Mouse (Mus musculus) lung, embryonic 14.5 days (tissue): ENCODE measurements around the gene Lgals3bp. TPM values are rescaled to one million over a fixed set of nuclear protein-coding genes. Genes with fewer than 3 reads are reported as not detected.
A peak's percentile ranks its signal among the peaks of the same experiment; 100 is the strongest.

Experiments
- ATAC-seq: fragments of 200-750 bp; cut with Nextera tagmentation; 2 replicates; pipeline ENCODE4 v1.8.0; 2017; ENCODE audit warnings: mild to moderate bottlenecking, moderate TSS enrichment, moderate library complexity; ENCODE audit not compliant: insufficient read depth
- DNase-seq: peaks from one replicate; pipeline ENCODE4 v3.0.0-alpha.2; 2015
- H3K27ac ChIP-seq: fragments of 300-500 bp; sonication (generic); 2 replicates; pipeline ENCODE4 v1.5.1; 2014; ENCODE audit warnings: low read depth, mild to moderate bottlenecking, moderate library complexity
- H3K27me3 ChIP-seq: fragments of 300-500 bp; sonication (generic); 2 replicates; pipeline ENCODE4 v1.6.1; 2014; ENCODE audit warnings: low read length, control low read depth; ENCODE audit not compliant: insufficient read depth
- H3K36me3 ChIP-seq: fragments of 300-500 bp; sonication (generic); 2 replicates; pipeline ENCODE4 v1.6.1; 2014; ENCODE audit warnings: control low read depth; ENCODE audit not compliant: insufficient read depth
- H3K4me1 ChIP-seq: fragments of 300-500 bp; sonication (generic); 2 replicates; pipeline ENCODE4 v1.6.1; 2014; ENCODE audit warnings: antibody characterized with exemption, control low read depth; ENCODE audit not compliant: insufficient read depth
- H3K4me2 ChIP-seq: fragments of 300-500 bp; sonication (generic); 2 replicates; pipeline ENCODE4 v1.6.1; 2014; ENCODE audit warnings: mild to moderate bottlenecking
- H3K4me3 ChIP-seq: fragments of 300-500 bp; sonication (generic); 2 replicates; pipeline ENCODE4 v1.5.1; 2014; ENCODE audit warnings: low read depth, low read length
- H3K9ac ChIP-seq: fragments of 300-500 bp; sonication (generic); 2 replicates; pipeline ENCODE4 v1.6.1; 2014
- H3K9me3 ChIP-seq: fragments of 300-500 bp; sonication (generic); 2 replicates; pipeline ENCODE4 v1.6.1; 2016; ENCODE audit warnings: low read depth, low read length, control low read depth
- CTCF ChIP-seq: IDR thresholded peaks from 2 replicates; pipeline ENCODE4 v1.5.1; 2016; ENCODE audit warnings: antibody characterized with exemption, low read depth
- WGBS: fragments of 180-500 bp; shearing (Covaris S2); extraction: QIAGEN DNeasy Blood & Tissue Kit; methylation state at CpG from one replicate; pipeline ENCODE4 v1.1.7; 2014; 5-methylcytosine and 5-hydroxymethylcytosine counted together
- polyA plus RNA-seq: library from polyadenylated mRNA; unstranded; fragments of >200 nt; fragmentation: Nextera tagmentation; extraction: Ambion mirVana; gene quantifications from 2 replicates; pipeline ENCODE4 v1.2.1, GENCODE M21; 2014

Gene Lgals3bp
- polyA plus RNA-seq, 1 experiment from 2014 or later: 2.9 TPM

DNA sequence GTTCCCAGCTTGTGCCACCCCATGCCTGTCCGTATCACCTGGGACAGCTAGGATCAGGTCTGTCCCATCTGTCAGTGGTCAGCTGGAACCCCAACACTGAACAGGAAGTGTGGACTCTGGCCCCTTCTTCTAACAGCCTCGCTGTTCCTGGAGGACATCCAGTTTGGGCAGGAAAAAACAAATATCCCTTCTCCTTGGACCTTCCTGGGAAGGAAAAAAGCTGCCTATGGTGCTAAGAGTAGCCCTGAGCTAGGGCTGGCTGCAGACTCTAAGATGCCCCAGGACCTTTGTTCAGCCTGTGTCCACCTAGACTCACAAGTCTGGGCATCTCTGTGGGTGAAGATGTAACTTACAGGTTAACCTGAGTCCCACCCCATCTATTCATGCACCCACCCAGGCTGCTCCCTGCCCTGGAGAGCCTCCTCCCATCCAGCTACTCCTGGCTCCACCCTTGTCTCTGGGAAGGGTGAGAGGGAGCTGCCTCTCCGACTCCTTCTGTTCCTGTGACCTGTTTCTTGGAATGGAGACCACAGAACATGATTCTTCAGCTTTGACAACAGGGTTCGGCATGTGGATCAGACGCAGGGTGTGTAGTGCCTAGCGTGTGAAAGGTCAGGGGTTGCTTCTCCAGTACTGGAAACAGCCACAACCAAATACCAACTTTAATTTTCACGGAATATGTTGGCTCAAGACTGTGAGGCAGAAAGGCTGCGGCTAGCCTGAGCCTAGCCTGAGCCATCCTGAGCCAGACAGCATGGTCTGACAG is 27.2 kb upstream of the Lgals3bp start:
- H3K27me3 ChIP-seq: no peaks in the 10 kb centered on the region
- ATAC-seq (0 out of 2 replicates have a peak, but pooled peaks have one; percentile 8), DNase-seq (peak; percentile 47)
- peak overlapping the region; percentile 73 for H3K27ac ChIP-seq
- H3K9me3 ChIP-seq: no peaks in the 10 kb centered on the region
- WGBS: 30% methylated on average over 8 of the region's 8 CpGs
- H3K4me1 ChIP-seq: peaks cover 33% of the 10 kb centered on the region
- no peak for TF ChIP-seq CTCF
- peak overlapping the region; percentile 65 for H3K4me2 ChIP-seq
- H3K36me3 ChIP-seq: no peaks in the 10 kb centered on the region
- peak overlapping the region; percentile 39; the same call in 1 of the 2 replicates for H3K9ac ChIP-seq
- H3K4me3 ChIP-seq: peak overlapping the region; percentile 34

- WGBS: 7% methylated on average over 11 of the region's 11 CpGs
- ATAC-seq (peak; percentile 54; the same call in 1 of the 2 replicates), DNase-seq (peak; percentile 58)
- peak overlapping the region; percentile 73 for H3K27ac ChIP-seq
- H3K4me3 ChIP-seq: peak overlapping the region; percentile 34
- H3K9me3 ChIP-seq: no peaks in the 10 kb centered on the region
- H3K4me1 ChIP-seq: peaks cover 35% of the 10 kb centered on the region
- H3K27me3 ChIP-seq: no peaks in the 10 kb centered on the region
- TF ChIP-seq CTCF: no peak
- peak overlapping the region; percentile 39; the same call in 1 of the 2 replicates for H3K9ac ChIP-seq
- H3K36me3 ChIP-seq: no peaks in the 10 kb centered on the region
- H3K4me2 ChIP-seq: peak overlapping the region; percentile 65
These were observed 26.6 kb upstream of the Lgals3bp start for GRCm38 (mm10) chr11:118428460-118428868.

- 0 out of 2 replicates have a peak, but pooled peaks have one; percentile 6 for TF ChIP-seq CTCF
- H3K4me3 ChIP-seq: peak within 1 kb of the TSS; percentile 34
- H3K27me3 ChIP-seq: no peaks in the 10 kb centered on the region
- peak within 1 kb of the TSS; percentile 39; the same call in 1 of the 2 replicates for H3K9ac ChIP-seq
- DNase-seq (peak; percentile 80), ATAC-seq (peak; percentile 47)
- H3K4me2 ChIP-seq: peak within 1 kb of the TSS; percentile 65
- WGBS: under 1% methylated on average over 8 of the region's 8 CpGs
- H3K9me3 ChIP-seq: no peaks in the 10 kb centered on the region
- H3K4me1 ChIP-seq: peaks cover 32% of the 10 kb centered on the region
- peak within 1 kb of the TSS; percentile 73 for H3K27ac ChIP-seq
- H3K36me3 ChIP-seq: no peaks in the 10 kb centered on the region
These were observed 26.1 kb upstream of the Lgals3bp start, which contains the start of gene C1qtnf1 for GRCm38 (mm10) chr11:118427986-118428385. Gene C1qtnf1 (plus strand): TSS chr11:118428203.

GRCm38 (mm10) chr11:118427266-118427779 is 25.4 kb upstream of the Lgals3bp start:
- no peaks in the 10 kb centered on the region for H3K36me3 ChIP-seq
- peaks cover 32% of the 10 kb centered on the region for H3K4me1 ChIP-seq
- DNase-seq (no peak), ATAC-seq (no peak)
- H3K9me3 ChIP-seq: no peaks in the 10 kb centered on the region
- WGBS: 25% methylated on average over 3 of the region's 3 CpGs
- no peak overlapping the region for H3K9ac ChIP-seq
- no peaks in the 10 kb centered on the region for H3K27me3 ChIP-seq
- no peak for TF ChIP-seq CTCF
- H3K27ac ChIP-seq: no peak overlapping the region; the same call in 1 of the 2 replicates
- peak overlapping the region; percentile 65; the same call in 1 of the 2 replicates for H3K4me2 ChIP-seq
- H3K4me3 ChIP-seq: no peak overlapping the region

DNA sequence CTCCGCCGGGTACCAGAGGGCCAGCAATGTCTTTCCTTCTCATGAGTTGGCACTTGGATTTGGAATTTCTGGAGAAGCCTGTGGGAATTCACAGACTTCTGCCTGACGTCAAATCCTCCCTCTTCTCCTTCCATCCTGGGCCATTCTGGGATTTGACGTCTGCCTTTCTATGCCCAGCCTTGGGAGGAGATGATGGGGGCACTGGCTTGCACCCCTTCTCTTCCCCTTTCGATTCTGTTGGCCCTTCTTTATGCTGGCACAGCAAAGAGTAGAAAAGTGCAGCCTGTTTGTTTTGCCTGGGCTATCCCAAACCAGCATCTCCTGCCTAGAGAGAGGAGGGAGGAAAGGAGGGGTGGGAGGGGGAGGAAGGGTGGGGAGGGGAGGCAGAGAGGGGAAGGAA is 24.9 kb upstream of the Lgals3bp start:
- Histone ChIP-seq H3K36me3 (no peaks in the 10 kb centered on the region), H3K4me1 (peaks cover 32% of the 10 kb centered on the region), H3K9me3 (no peaks in the 10 kb centered on the region), H3K27me3 (no peaks in the 10 kb centered on the region), H3K27ac (no peak overlapping the region), H3K4me3 (no peak overlapping the region), H3K9ac (no peak overlapping the region), H3K4me2 (no peak overlapping the region)
- WGBS: 61% methylated on average over 5 of the region's 5 CpGs
- DNase-seq: no peak
- no peak for ATAC-seq
- no peak for TF ChIP-seq CTCF

- H3K9ac ChIP-seq: no peak overlapping the region; the same call in 1 of the 2 replicates
- 28% methylated on average over 13 of the region's 13 CpGs for WGBS
- TF ChIP-seq CTCF: peak; percentile 50
- H3K36me3 ChIP-seq: no peaks in the 10 kb centered on the region
- peak; percentile 50 for DNase-seq
- H3K9me3 ChIP-seq: no peaks in the 10 kb centered on the region
- no peak overlapping the region; the same call in 1 of the 2 replicates for H3K27ac ChIP-seq
- H3K27me3 ChIP-seq: no peaks in the 10 kb centered on the region
- no peak for ATAC-seq
- no peak overlapping the region for H3K4me3 ChIP-seq
- H3K4me1 ChIP-seq: peaks cover 29% of the 10 kb centered on the region
- H3K4me2 ChIP-seq: no peak overlapping the region
These were observed 22.9 kb upstream of the Lgals3bp start for GRCm38 (mm10) chr11:118424621-118425335.
